In the genomic region with DNA sequence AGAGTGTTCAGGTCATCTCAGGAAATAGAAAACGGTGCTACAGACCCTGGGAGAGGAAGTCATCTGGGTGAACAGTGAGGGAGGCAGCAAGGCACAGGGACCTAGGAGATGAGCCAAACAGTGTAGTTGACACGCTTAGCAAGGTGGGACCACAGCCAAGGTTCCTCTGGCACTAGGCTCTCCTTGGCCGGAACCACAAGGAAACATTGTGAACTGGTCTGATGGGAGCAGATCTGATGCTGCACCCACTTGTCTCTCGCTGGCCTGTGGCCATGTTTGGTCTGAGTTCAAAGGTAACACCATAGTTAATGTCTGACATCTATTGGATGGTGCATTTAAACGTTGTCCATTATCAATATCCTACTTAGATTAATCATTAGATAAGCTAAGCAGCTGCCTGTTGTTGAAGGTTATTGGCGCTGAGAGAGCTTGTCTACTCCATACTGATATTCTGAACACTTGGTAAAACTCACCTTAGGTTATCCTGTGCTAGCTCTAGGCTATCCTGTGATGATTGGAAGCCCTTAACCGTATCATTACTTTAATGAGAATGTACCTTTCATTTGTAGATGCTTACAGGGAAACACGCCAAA, we compare ENCODE assay signal across 10 mouse cellular contexts.
DNase-seq lines count a peak whose midpoint lies in the region; ATAC-seq and TF ChIP-seq lines count a peak whose summit lies in the region.
"Had no signal": no experiment of that assay in that cellular context is flagged by ENCODE, and none has a peak within 500 bp of the region (broad histone marks: within the 10 kb centered on the region; RNA-seq: fewer than 3 reads in every experiment).

No protein-coding gene starts in this region.

- no peak for ATAC-seq in heart, embryonic 15.5 days (replicated peaks; ENCODE audit: insufficient number of reproducible peaks, insufficient read depth, low FRiP score, low read depth)
- ATAC-seq in megakaryocyte progenitor cell, adult 5-6 weeks (replicated peaks; ENCODE audit: poor library complexity) = peak; percentile 44; the same call in 1 of the 2 replicates
- no peak for ATAC-seq in erythroid progenitor cell, adult 5-6 weeks (replicated peaks; ENCODE audit: low FRiP score, poor library complexity, severe bottlenecking)

- no peak overlapping the region for H3K4me2 ChIP-seq in heart, embryonic 15.5 days
- H3K4me2 ChIP-seq: stomach, embryonic 15.5 days had no signal

- H3K36me3 ChIP-seq in heart, embryonic 15.5 days = no peaks in the 10 kb centered on the region
- H3K36me3 ChIP-seq: stomach, embryonic 15.5 days had no signal

- no peak overlapping the region for H3K9ac ChIP-seq in heart, embryonic 15.5 days
- H3K9ac ChIP-seq: stomach, embryonic 15.5 days had no signal

- 54% methylated on average over 8 of the region's 8 CpGs for WGBS in lung, adult 2 months
- 60% methylated on average over 8 of the region's 8 CpGs for WGBS in heart, embryonic 15.5 days

- H3K27ac ChIP-seq in heart, embryonic 15.5 days = 0 out of 2 replicates have a peak overlapping the region, but pooled peaks have one; percentile 4
- H3K27ac ChIP-seq: macrophage; stomach, embryonic 15.5 days had no signal

- H3K4me1 ChIP-seq in lung, adult 2 months (ENCODE audit: control insufficient read depth, insufficient read depth, low read length) = no peaks in the 10 kb centered on the region
- H3K4me1 ChIP-seq in heart, embryonic 15.5 days (replicated peaks) = peaks cover 11% of the 10 kb centered on the region
- H3K4me1 ChIP-seq: stomach, embryonic 15.5 days had no signal

- TF ChIP-seq CTCF in lung, adult 2 months (IDR thresholded peaks at IDR 0.05; ENCODE audit: insufficient read depth, low read length) = no peak

- TF ChIP-seq POLR2A in lung, adult 2 months (IDR thresholded peaks at IDR 0.05; ENCODE audit: borderline replicate concordance, extremely low read depth, low read depth, low read length) = no peak

- peak; percentile 34 to 43 for DNase-seq in lung, adult 18-20 months
- DNase-seq in lung, adult 2 months = no peak
- DNase-seq in cerebellum, adult 9-10 months = peak; percentile 87
- no peak for DNase-seq in urinary bladder, postnatal 10 days (ENCODE audit: low spot score)
- DNase-seq in thymus, postnatal 4 days = no peak

- no peaks in the 10 kb centered on the region for H3K27me3 ChIP-seq in heart, embryonic 15.5 days
- H3K27me3 ChIP-seq: stomach, embryonic 15.5 days had no signal

- no peak overlapping the region for H3K4me3 ChIP-seq in lung, adult 2 months (replicated peaks; ENCODE audit: extremely low read depth, low read depth, low read length)
- H3K4me3 ChIP-seq in heart, embryonic 15.5 days = no peak overlapping the region
- H3K4me3 ChIP-seq: stomach, embryonic 15.5 days had no signal

- H3K9me3 ChIP-seq in heart, embryonic 15.5 days (replicated peaks) = no peaks in the 10 kb centered on the region
- H3K9me3 ChIP-seq: stomach, embryonic 15.5 days had no signal

Comparison
In these comparisons a context has a peak if more than half of its experiments do, and no peak if none do; other contexts are left out.
1. DNase-seq: peak in lung, adult 18-20 months (2 of 2) and cerebellum, adult 9-10 months (single experiment); none in lung, adult 2 months (single experiment), urinary bladder, postnatal 10 days (single experiment) and thymus, postnatal 4 days (single experiment).